Mouse (Mus musculus) hindbrain, embryonic 13.5 days (tissue): Measurements from ENCODE around the gene Zfp462. TPM values are rescaled to one million over a fixed set of nuclear protein-coding genes. Genes with fewer than 3 reads are reported as not detected.

Source experiments
- ATAC-seq: fragments of 200-750 bp; cut with Nextera tagmentation; 2 replicates; pipeline ENCODE4 v1.8.0; 2017; ENCODE audit warnings: moderate TSS enrichment; ENCODE audit not compliant: low FRiP score
- H3K27ac ChIP-seq: fragments of 300-500 bp; sonication (generic); 2 replicates; pipeline ENCODE4 v1.5.1; 2015; ENCODE audit warnings: inconsistent platforms, mild to moderate bottlenecking, moderate library complexity
- H3K27me3 ChIP-seq: fragments of 300-500 bp; sonication (generic); 2 replicates; pipeline ENCODE4 v1.6.1; 2015; ENCODE audit warnings: mild to moderate bottlenecking, inconsistent platforms
- H3K36me3 ChIP-seq: fragments of 300-500 bp; sonication (generic); 2 replicates; pipeline ENCODE4 v1.6.1; 2015; ENCODE audit warnings: mild to moderate bottlenecking, inconsistent platforms
- H3K4me1 ChIP-seq: fragments of 300-500 bp; sonication (generic); replicated peaks from 2 replicates; pipeline ENCODE4 v1.6.1; 2015; ENCODE audit warnings: inconsistent platforms
- H3K4me2 ChIP-seq: fragments of 300-500 bp; sonication (generic); 2 replicates; pipeline ENCODE4 v1.6.1; 2015; ENCODE audit warnings: inconsistent platforms, mild to moderate bottlenecking, moderate library complexity
- H3K4me3 ChIP-seq: fragments of 300-500 bp; sonication (generic); 2 replicates; pipeline ENCODE4 v1.5.1; 2015; ENCODE audit warnings: mild to moderate bottlenecking, inconsistent platforms
- H3K9ac ChIP-seq: fragments of 300-500 bp; sonication (generic); 2 replicates; pipeline ENCODE4 v1.6.1; 2015; ENCODE audit warnings: mild to moderate bottlenecking, inconsistent platforms
- H3K9me3 ChIP-seq: fragments of 300-500 bp; sonication (generic); 2 replicates; pipeline ENCODE4 v1.6.1; 2016; ENCODE audit warnings: inconsistent platforms
- WGBS: fragments of 180-500 bp; shearing (Covaris S2); methylation state at CpG from one replicate; pipeline ENCODE4 v1.1.7; 2015; 5-methylcytosine and 5-hydroxymethylcytosine counted together
- polyA plus RNA-seq: library from polyadenylated mRNA; unstranded; fragments of >200 nt; fragmentation: Nextera tagmentation; extraction: Ambion mirVana; gene quantifications from 2 replicates; pipeline ENCODE4 v1.2.1, GENCODE M21; 2015

Gene Zfp462
- polyA plus RNA-seq, 1 experiment from 2014 or later, result 18.2 TPM

DNA sequence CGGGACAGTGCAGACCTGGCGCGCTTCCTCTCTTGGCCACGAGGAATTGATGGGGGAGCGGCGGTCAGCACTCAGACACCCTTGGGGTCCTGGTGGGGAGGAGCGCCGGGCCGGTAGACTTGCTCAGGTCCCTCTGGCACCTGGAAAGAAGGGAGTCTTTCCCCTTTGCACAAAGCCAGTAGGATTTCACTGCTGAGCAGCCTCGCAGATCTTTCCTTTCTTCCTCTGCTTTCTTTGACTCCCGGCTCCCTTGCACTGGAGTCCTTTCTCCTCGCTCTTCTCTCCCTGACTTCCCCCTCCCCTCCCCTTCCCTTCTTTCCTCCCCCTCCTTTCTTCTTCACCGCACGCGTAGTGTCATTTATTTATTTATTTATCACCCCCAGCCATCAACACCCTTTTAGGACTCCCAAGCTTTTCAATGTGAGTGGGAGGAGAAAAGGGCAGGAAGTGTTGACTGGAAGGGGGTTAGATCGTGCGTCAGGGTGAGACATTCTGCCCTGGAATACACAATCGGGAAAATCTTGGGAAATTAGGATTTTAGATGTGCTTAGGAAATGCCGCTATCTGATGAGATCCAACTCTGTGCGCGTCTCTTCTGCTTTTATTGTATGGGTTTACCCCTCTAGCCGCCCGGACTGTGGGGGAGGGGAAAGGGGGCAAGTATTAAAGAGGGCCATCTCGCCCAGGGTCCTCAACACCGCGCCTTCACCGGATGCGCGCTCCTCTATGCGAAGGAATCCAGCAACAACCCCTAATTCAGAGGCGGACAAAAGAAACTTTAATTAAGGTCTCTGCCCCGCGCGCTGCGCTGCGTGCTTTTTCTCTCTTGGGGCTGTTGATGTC lies 976 bp downstream of the Zfp462 start:
- Histone ChIP-seq H3K27ac (peak overlapping the region; percentile 100), H3K4me2 (peak overlapping the region; percentile 88), H3K4me3 (peak overlapping the region; percentile 87), H3K27me3 (no peaks in the 10 kb centered on the region), H3K36me3 (no peaks in the 10 kb centered on the region), H3K4me1 (peaks cover 16% of the 10 kb centered on the region), H3K9me3 (no peaks in the 10 kb centered on the region), H3K9ac (peak overlapping the region; percentile 97)
- under 1% methylated on average over 36 of the region's 36 CpGs for WGBS
- ATAC-seq, result peak; percentile 44

DNA sequence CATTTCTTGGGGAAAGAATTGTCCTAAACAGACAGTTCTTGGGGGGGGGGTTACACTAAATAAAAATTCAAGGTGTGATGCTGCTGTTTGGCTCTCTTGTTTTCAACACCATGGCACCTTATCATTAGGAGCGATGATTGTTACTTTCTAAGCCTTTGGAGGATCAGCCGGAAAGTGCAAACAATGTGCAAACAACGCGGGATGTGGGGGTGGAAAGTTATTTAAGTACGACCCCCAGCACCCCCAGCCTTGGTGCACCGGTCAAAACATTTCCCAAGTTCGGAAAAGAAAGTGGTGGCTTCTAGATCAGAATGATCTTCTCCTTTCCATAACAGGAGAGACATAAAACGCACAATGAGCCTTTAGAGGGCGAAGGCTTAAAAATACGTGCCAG lies 1.8 kb downstream of the Zfp462 start:
- Histone ChIP-seq H3K4me2 (peak overlapping the region; percentile 88), H3K27me3 (no peaks in the 10 kb centered on the region), H3K9ac (peak overlapping the region; percentile 97), H3K27ac (peak overlapping the region; percentile 100), H3K4me3 (peak overlapping the region; percentile 87), H3K36me3 (no peaks in the 10 kb centered on the region), H3K4me1 (peaks cover 21% of the 10 kb centered on the region), H3K9me3 (no peaks in the 10 kb centered on the region)
- no peak for ATAC-seq
- WGBS, result under 1% methylated on average over 10 of the region's 10 CpGs

DNA sequence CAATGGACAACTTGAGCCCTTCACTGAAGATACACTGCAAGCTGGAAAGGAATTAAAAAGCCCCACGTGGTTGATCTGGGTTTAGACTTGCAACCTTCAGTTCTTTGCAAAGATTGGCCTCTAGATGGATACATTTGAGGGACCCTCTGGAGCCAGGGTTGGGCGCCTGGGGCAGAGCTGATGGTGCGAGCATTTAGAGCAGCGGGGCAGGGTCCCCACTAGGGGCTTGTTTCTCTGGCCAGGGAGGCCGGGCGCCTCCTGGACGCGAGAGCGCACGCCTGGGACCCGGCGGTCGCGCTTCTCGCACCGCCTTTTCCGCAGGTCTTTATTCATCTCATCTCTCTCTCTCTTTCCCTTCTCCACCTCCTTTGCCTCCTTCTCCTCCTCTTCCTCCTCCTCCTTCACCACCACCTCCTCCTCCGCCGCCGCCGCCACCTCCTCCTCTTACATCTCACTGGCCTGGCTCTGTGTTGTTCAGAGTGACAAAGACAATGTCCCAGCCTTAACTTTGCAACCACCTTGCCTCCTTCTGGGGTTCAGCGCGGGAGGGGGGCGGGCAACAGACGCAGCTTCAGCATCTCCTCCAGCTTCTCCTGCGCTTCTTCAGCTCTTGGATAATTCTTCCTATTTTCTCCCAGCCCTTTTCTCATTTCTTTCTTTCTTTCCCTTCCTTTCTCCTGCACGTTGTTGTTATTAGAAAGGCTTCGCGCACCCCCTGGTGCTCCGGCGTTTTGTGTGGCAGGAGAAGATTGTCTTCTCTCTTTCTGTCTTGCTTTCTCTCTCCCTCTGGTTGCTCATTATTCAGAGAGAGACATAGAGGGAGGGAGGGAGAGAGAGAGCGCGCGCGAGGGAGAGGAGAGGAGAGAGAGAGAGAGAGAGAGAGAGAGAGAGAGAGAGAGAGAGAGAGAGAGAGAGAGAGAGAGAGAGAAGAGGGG lies 2.5 kb downstream of the Zfp462 start:
- peak overlapping the region; percentile 100 for H3K27ac ChIP-seq
- peaks cover 27% of the 10 kb centered on the region for H3K4me1 ChIP-seq
- no peaks in the 10 kb centered on the region for H3K36me3 ChIP-seq
- H3K9ac ChIP-seq, result peak overlapping the region; percentile 97
- under 1% methylated on average over 32 of the region's 35 CpGs for WGBS
- H3K4me2 ChIP-seq, result peak overlapping the region; percentile 88
- peak; percentile 34 for ATAC-seq
- peak overlapping the region; percentile 87 for H3K4me3 ChIP-seq
- no peaks in the 10 kb centered on the region for H3K27me3 ChIP-seq
- no peaks in the 10 kb centered on the region for H3K9me3 ChIP-seq

- Histone ChIP-seq H3K27me3 (no peaks in the 10 kb centered on the region), H3K4me1 (peaks cover 34% of the 10 kb centered on the region), H3K9ac (peak overlapping the region; percentile 97), H3K4me2 (peak overlapping the region; percentile 88), H3K9me3 (no peaks in the 10 kb centered on the region), H3K27ac (peak overlapping the region; percentile 100), H3K4me3 (peak overlapping the region; percentile 87), H3K36me3 (no peaks in the 10 kb centered on the region)
- peak; percentile 32 for ATAC-seq
- 0% methylated on average over 23 of the region's 25 CpGs for WGBS
These were observed 3.3 kb downstream of the Zfp462 start for GRCm38 (mm10) chr4:54947991-54948615.

GRCm38 (mm10) chr4:54948616-54949560 lies 4.0 kb downstream of the Zfp462 start:
- Histone ChIP-seq H3K36me3 (no peaks in the 10 kb centered on the region), H3K4me1 (peaks cover 39% of the 10 kb centered on the region), H3K4me2 (peak overlapping the region; percentile 88), H3K27me3 (no peaks in the 10 kb centered on the region), H3K27ac (peak overlapping the region; percentile 100), H3K4me3 (peak overlapping the region; percentile 87), H3K9ac (peak overlapping the region; percentile 97), H3K9me3 (no peaks in the 10 kb centered on the region)
- ATAC-seq, result peak; percentile 39
- 1% methylated on average over 26 of the region's 32 CpGs for WGBS

GRCm38 (mm10) chr4:54949561-54949940 lies 4.7 kb downstream of the Zfp462 start:
- no peaks in the 10 kb centered on the region for H3K27me3 ChIP-seq
- H3K4me2 ChIP-seq, result peak overlapping the region; percentile 88
- H3K9ac ChIP-seq, result peak overlapping the region; percentile 97
- ATAC-seq, result no peak
- no peaks in the 10 kb centered on the region for H3K9me3 ChIP-seq
- WGBS, result 10% methylated on average over 7 of the region's 7 CpGs
- no peaks in the 10 kb centered on the region for H3K36me3 ChIP-seq
- H3K27ac ChIP-seq, result peak overlapping the region; percentile 100
- peak overlapping the region; percentile 87 for H3K4me3 ChIP-seq
- peaks cover 39% of the 10 kb centered on the region for H3K4me1 ChIP-seq

GRCm38 (mm10) chr4:54950136-54950535 lies 5.3 kb downstream of the Zfp462 start:
- Histone ChIP-seq H3K27ac (peak overlapping the region; percentile 100), H3K4me2 (peak overlapping the region; percentile 88), H3K9ac (peak overlapping the region; percentile 97), H3K9me3 (no peaks in the 10 kb centered on the region), H3K4me3 (peak overlapping the region; percentile 87), H3K27me3 (no peaks in the 10 kb centered on the region), H3K36me3 (peaks cover 4% of the 10 kb centered on the region; the same call in 1 of the 2 replicates), H3K4me1 (peaks cover 45% of the 10 kb centered on the region)
- 11% methylated on average over 2 of the region's 2 CpGs for WGBS
- no peak for ATAC-seq

GRCm38 (mm10) chr4:54950866-54951265 lies 6.0 kb downstream of the Zfp462 start:
- Histone ChIP-seq H3K4me2 (peak overlapping the region; percentile 88), H3K9me3 (no peaks in the 10 kb centered on the region), H3K4me1 (peaks cover 51% of the 10 kb centered on the region), H3K4me3 (peak overlapping the region; percentile 87), H3K36me3 (peaks cover 5% of the 10 kb centered on the region; the same call in 1 of the 2 replicates), H3K27ac (peak overlapping the region; percentile 100), H3K27me3 (no peaks in the 10 kb centered on the region), H3K9ac (peak overlapping the region; percentile 97)
- 70% methylated on average over 2 of the region's 2 CpGs for WGBS
- ATAC-seq, result no peak

GRCm38 (mm10) chr4:54953657-54954395 lies 9.0 kb downstream of the Zfp462 start:
- Histone ChIP-seq H3K4me1 (peaks cover 63% of the 10 kb centered on the region), H3K27ac (no peak overlapping the region), H3K36me3 (peaks cover 15% of the 10 kb centered on the region), H3K9me3 (no peaks in the 10 kb centered on the region), H3K9ac (no peak overlapping the region), H3K27me3 (no peaks in the 10 kb centered on the region), H3K4me3 (no peak overlapping the region), H3K4me2 (no peak overlapping the region)
- no peak for ATAC-seq
- 90% methylated on average over 9 of the region's 9 CpGs for WGBS

- H3K4me3 ChIP-seq, result no peak overlapping the region
- peaks cover 15% of the 10 kb centered on the region for H3K36me3 ChIP-seq
- no peak for ATAC-seq
- H3K4me2 ChIP-seq, result no peak overlapping the region
- no peak overlapping the region for H3K9ac ChIP-seq
- H3K4me1 ChIP-seq, result peaks cover 63% of the 10 kb centered on the region
- no peak overlapping the region for H3K27ac ChIP-seq
- no peaks in the 10 kb centered on the region for H3K27me3 ChIP-seq
- 81% methylated on average over 3 of the region's 3 CpGs for WGBS
- no peaks in the 10 kb centered on the region for H3K9me3 ChIP-seq
These were observed 9.6 kb downstream of the Zfp462 start for GRCm38 (mm10) chr4:54954455-54954854.
